In genomic region chr12:79611665-79612064, GRCm38 (mm10) we compare ENCODE assay signal across 12 mouse cellular contexts.
DNase-seq lines count a peak whose midpoint lies in the region; ATAC-seq and TF ChIP-seq lines count a peak whose summit lies in the region.
"Had no signal": no experiment of that assay in that cellular context is flagged by ENCODE, and none has a peak within 500 bp of the region (broad histone marks: within the 10 kb centered on the region; RNA-seq: fewer than 3 reads in every experiment).

No protein-coding gene starts in this region.

- WGBS in forebrain, embryonic 10.5 days: 92% methylated on average over 2 of the region's 2 CpGs
- WGBS in forebrain, embryonic 15.5 days: 98% methylated on average over 2 of the region's 2 CpGs
- WGBS in lung, embryonic 16.5 days: 63% methylated on average over 2 of the region's 2 CpGs
- 77% methylated on average over 2 of the region's 2 CpGs for WGBS in lung, adult 2 months
- WGBS in limb, embryonic 11.5 days: 89% methylated on average over 2 of the region's 2 CpGs

- no peak overlapping the region for H3K4me3 ChIP-seq in forebrain, embryonic 10.5 days
- H3K4me3 ChIP-seq in forebrain, embryonic 15.5 days: no peak overlapping the region
- no peak overlapping the region for H3K4me3 ChIP-seq in lung, embryonic 16.5 days (ENCODE audit: low read length)
- no peak overlapping the region for H3K4me3 ChIP-seq in lung, adult 2 months (replicated peaks; ENCODE audit: extremely low read depth, low read depth, low read length)
- no peak overlapping the region for H3K4me3 ChIP-seq in limb, embryonic 11.5 days (ENCODE audit: low read depth, low read length)
- H3K4me3 ChIP-seq: midbrain, embryonic 15.5 days had no signal

- DNase-seq in forebrain, embryonic 10.5 days (ENCODE audit: extremely low spot score, low spot score): no peak
- DNase-seq in lung, adult 2 months: no peak
- DNase-seq in limb, embryonic 11.5 days (ENCODE audit: low spot score): peak; percentile 17
- no peak for DNase-seq in left cerebral cortex, postnatal 36 days (ENCODE audit: low spot score in 2 of 2)
- no peak for DNase-seq in Muller cell, postnatal 12 days (ENCODE audit: inconsistent ontology term)
- DNase-seq: kidney, adult 8-10 months; right cerebral cortex, postnatal 25 days; thymus, postnatal 25 days had no signal

- H3K4me1 ChIP-seq in forebrain, embryonic 10.5 days: peaks cover 83% of the 10 kb centered on the region
- H3K4me1 ChIP-seq in forebrain, embryonic 15.5 days: peaks cover 28% of the 10 kb centered on the region
- H3K4me1 ChIP-seq in lung, embryonic 16.5 days (replicated peaks; ENCODE audit: control insufficient read depth, insufficient read depth, low read length): peaks cover 42% of the 10 kb centered on the region
- peaks cover 22% of the 10 kb centered on the region for H3K4me1 ChIP-seq in lung, adult 2 months (ENCODE audit: control insufficient read depth, insufficient read depth, low read length)
- H3K4me1 ChIP-seq in limb, embryonic 11.5 days (ENCODE audit: control insufficient read depth, insufficient read depth, low read length): peaks cover 26% of the 10 kb centered on the region

- no peak overlapping the region for H3K4me2 ChIP-seq in forebrain, embryonic 15.5 days (replicated peaks)
- no peak overlapping the region for H3K4me2 ChIP-seq in lung, embryonic 16.5 days (ENCODE audit: low read depth, low read length)
- H3K4me2 ChIP-seq in limb, embryonic 11.5 days (ENCODE audit: low read depth, severe bottlenecking): no peak overlapping the region
- H3K4me2 ChIP-seq: midbrain, embryonic 15.5 days had no signal

- no peaks in the 10 kb centered on the region for H3K36me3 ChIP-seq in forebrain, embryonic 10.5 days (replicated peaks)
- no peaks in the 10 kb centered on the region for H3K36me3 ChIP-seq in forebrain, embryonic 15.5 days
- H3K36me3 ChIP-seq in lung, embryonic 16.5 days (ENCODE audit: control insufficient read depth, insufficient read depth, low read length): no peaks in the 10 kb centered on the region
- H3K36me3 ChIP-seq in limb, embryonic 11.5 days (ENCODE audit: control insufficient read depth, insufficient read depth, low read length): no peaks in the 10 kb centered on the region
- H3K36me3 ChIP-seq: midbrain, embryonic 15.5 days had no signal

- ATAC-seq in forebrain, embryonic 15.5 days (replicated peaks): no peak
- no peak for ATAC-seq in lung, embryonic 16.5 days (ENCODE audit: low read depth)
- no peak for ATAC-seq in limb, embryonic 11.5 days (ENCODE audit: insufficient number of reproducible peaks, low FRiP score, low TSS enrichment, low read depth)
- peak; percentile 28; the same call in 1 of the 2 replicates for ATAC-seq in megakaryocyte-erythroid progenitor cell, adult 5-6 weeks (replicated peaks; ENCODE audit: low FRiP score, low TSS enrichment, poor library complexity, severe bottlenecking)

- H3K9ac ChIP-seq in forebrain, embryonic 15.5 days (replicated peaks): no peak overlapping the region
- no peak overlapping the region for H3K9ac ChIP-seq in lung, embryonic 16.5 days (ENCODE audit: low read length)
- no peak overlapping the region for H3K9ac ChIP-seq in limb, embryonic 11.5 days (ENCODE audit: low read length)
- H3K9ac ChIP-seq: midbrain, embryonic 15.5 days had no signal

- H3K9me3 ChIP-seq in forebrain, embryonic 10.5 days: no peaks in the 10 kb centered on the region
- H3K9me3 ChIP-seq in forebrain, embryonic 15.5 days: no peaks in the 10 kb centered on the region
- no peaks in the 10 kb centered on the region for H3K9me3 ChIP-seq in lung, embryonic 16.5 days (ENCODE audit: control insufficient read depth, low read length)
- no peaks in the 10 kb centered on the region for H3K9me3 ChIP-seq in limb, embryonic 11.5 days (ENCODE audit: control insufficient read depth, low read length)
- H3K9me3 ChIP-seq: midbrain, embryonic 15.5 days had no signal

- H3K27me3 ChIP-seq in forebrain, embryonic 10.5 days (ENCODE audit: poor library complexity, severe bottlenecking): peaks cover 40% of the 10 kb centered on the region
- no peaks in the 10 kb centered on the region for H3K27me3 ChIP-seq in forebrain, embryonic 15.5 days
- H3K27me3 ChIP-seq in lung, embryonic 16.5 days (ENCODE audit: control insufficient read depth, insufficient read depth, low read depth, low read length): no peaks in the 10 kb centered on the region
- H3K27me3 ChIP-seq in limb, embryonic 11.5 days (ENCODE audit: control insufficient read depth, insufficient read depth, low read length): no peaks in the 10 kb centered on the region
- H3K27me3 ChIP-seq: midbrain, embryonic 15.5 days had no signal

- no peak for TF ChIP-seq CTCF in lung, adult 2 months (IDR thresholded peaks at IDR 0.05; ENCODE audit: insufficient read depth, low read length)

- TF ChIP-seq POLR2A in lung, adult 2 months (IDR thresholded peaks at IDR 0.05; ENCODE audit: borderline replicate concordance, extremely low read depth, low read depth, low read length): no peak

- intact Hi-C loops in left cerebral cortex, postnatal 36 days (cut with DNase I): loop anchor here (2.0 to 10.0 kb wide), 4 partner anchors 254 to 521 kb away; partner anchors contain the start of gene Zfp36l1

- peak overlapping the region; percentile 84 for H3K27ac ChIP-seq in forebrain, embryonic 10.5 days
- no peak overlapping the region for H3K27ac ChIP-seq in forebrain, embryonic 15.5 days (replicated peaks)
- peak overlapping the region; percentile 81 for H3K27ac ChIP-seq in lung, embryonic 16.5 days (ENCODE audit: low read length)
- no peak overlapping the region for H3K27ac ChIP-seq in limb, embryonic 11.5 days (replicated peaks; ENCODE audit: low read depth, low read length)
- H3K27ac ChIP-seq: midbrain, embryonic 15.5 days had no signal

Comparison
In these comparisons a context has a peak if more than half of its experiments do, and no peak if none do; other contexts are left out.
1. H3K27ac ChIP-seq: peak in forebrain, embryonic 10.5 days (single experiment) and lung, embryonic 16.5 days (single experiment); none in forebrain, embryonic 15.5 days (single experiment) and limb, embryonic 11.5 days (single experiment).